Mouse (Mus musculus) E14TG2a.4 (cell line): ENCODE measurements around the gene Nudcd3.

Experiments
- CTCF ChIP-seq: conservative IDR thresholded peaks from 2 replicates; pipeline ENCODE4 v1.5.1; 2014; ENCODE audit warnings: low read length
- NANOG ChIP-seq: IDR thresholded peaks from 2 replicates; pipeline ENCODE4 v1.6.1; 2014; ENCODE audit warnings: borderline replicate concordance, low read length, mixed read lengths

DNA sequence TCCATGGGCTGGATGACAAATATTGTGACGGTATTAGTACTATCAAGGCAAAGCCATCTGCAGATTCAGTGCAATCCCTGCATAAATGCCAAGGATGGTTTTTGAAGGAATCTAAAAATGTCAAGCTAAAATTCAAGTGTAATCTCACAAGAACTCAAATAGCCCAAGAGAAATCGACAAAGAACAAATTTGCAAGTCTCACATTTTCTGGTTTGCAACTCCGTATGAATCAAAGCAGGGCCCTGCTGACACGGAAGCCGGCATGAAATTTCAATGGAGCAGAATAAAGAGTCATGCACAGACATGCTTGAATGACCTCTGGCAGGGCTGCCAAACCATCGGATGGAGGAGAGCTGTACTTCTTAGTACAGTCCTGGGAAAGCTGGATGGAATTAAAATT, 19.8 kb upstream of the Nudcd3 start:
- TF ChIP-seq CTCF (no peak), NANOG (no peak)
